Mouse (Mus musculus) midbrain, postnatal 0 days (tissue): ENCODE measurements around the gene Jag2. TPM values are rescaled to one million over a fixed set of nuclear protein-coding genes. Genes with fewer than 3 reads are reported as not detected.

Source experiments
- ATAC-seq: fragments of 200-750 bp; cut with Nextera tagmentation; 2 replicates; pipeline ENCODE4 v1.8.0; 2017; ENCODE audit warnings: moderate number of reproducible peaks, mild to moderate bottlenecking, moderate TSS enrichment, moderate library complexity; ENCODE audit not compliant: low FRiP score
- DNase-seq: peaks from one replicate; pipeline ENCODE4 v3.0.0-alpha.2; 2015; ENCODE audit warnings: low spot score
- H3K27ac ChIP-seq: fragments of 300-500 bp; sonication (generic); 2 replicates; pipeline ENCODE4 v1.5.1; 2014; ENCODE audit warnings: low read depth, mild to moderate bottlenecking, low read length, mixed read lengths
- H3K27me3 ChIP-seq: fragments of 300-500 bp; sonication (generic); 2 replicates; pipeline ENCODE4 v1.6.1; 2014; ENCODE audit warnings: low read length, control low read depth, mixed read lengths; ENCODE audit not compliant: insufficient read depth
- H3K36me3 ChIP-seq: fragments of 300-500 bp; sonication (generic); 2 replicates; pipeline ENCODE4 v1.6.1; 2014; ENCODE audit warnings: low read length, control low read depth, mixed read lengths; ENCODE audit not compliant: insufficient read depth
- H3K4me1 ChIP-seq: fragments of 300-500 bp; sonication (generic); 2 replicates; pipeline ENCODE4 v1.6.1; 2014; ENCODE audit warnings: mild to moderate bottlenecking, control low read depth, antibody characterized with exemption, low read length, mixed read lengths; ENCODE audit not compliant: insufficient read depth
- H3K4me2 ChIP-seq: fragments of 300-500 bp; sonication (generic); 2 replicates; pipeline ENCODE4 v1.6.1; 2014; ENCODE audit warnings: low read depth, mild to moderate bottlenecking, low read length, mixed read lengths; ENCODE audit not compliant: poor library complexity, severe bottlenecking
- H3K4me3 ChIP-seq: fragments of 300-500 bp; sonication (generic); 2 replicates; pipeline ENCODE4 v1.5.1; 2014; ENCODE audit warnings: low read depth, mild to moderate bottlenecking, low read length, moderate library complexity
- H3K9ac ChIP-seq: fragments of 300-500 bp; sonication (generic); replicated peaks from 2 replicates; pipeline ENCODE4 v1.6.1; 2014; ENCODE audit warnings: mild to moderate bottlenecking, low read length, moderate library complexity, mixed read lengths; ENCODE audit not compliant: poor library complexity, severe bottlenecking
- H3K9me3 ChIP-seq: fragments of 300-500 bp; sonication (generic); 2 replicates; pipeline ENCODE4 v1.6.1; 2016; ENCODE audit warnings: low read length, control low read depth
- CTCF ChIP-seq: IDR thresholded peaks from 2 replicates; pipeline ENCODE4 v1.5.1; 2016; ENCODE audit warnings: antibody characterized with exemption, mild to moderate bottlenecking
- WGBS: fragments of 180-500 bp; shearing (Covaris S2); extraction: QIAGEN DNeasy Blood & Tissue Kit; methylation state at CpG from one replicate; pipeline ENCODE4 v1.1.7; 2014; 5-methylcytosine and 5-hydroxymethylcytosine counted together
- polyA plus RNA-seq: library from polyadenylated mRNA; unstranded; fragments of >200 nt; fragmentation: Nextera tagmentation; extraction: Ambion mirVana; gene quantifications from 2 replicates; pipeline ENCODE4 v1.2.1, GENCODE M21; 2015
- total RNA-seq: library from RNA; depleted of rRNA; stranded (reverse); fragments of >200 nt; gene quantifications from 2 replicates; pipeline ENCODE4 v1.2.3, GENCODE M21; 2014

The Jag2 gene
- total and polyA plus RNA-seq, 2 experiments from 2014 or later: 12.1 to 94.6 TPM

DNA sequence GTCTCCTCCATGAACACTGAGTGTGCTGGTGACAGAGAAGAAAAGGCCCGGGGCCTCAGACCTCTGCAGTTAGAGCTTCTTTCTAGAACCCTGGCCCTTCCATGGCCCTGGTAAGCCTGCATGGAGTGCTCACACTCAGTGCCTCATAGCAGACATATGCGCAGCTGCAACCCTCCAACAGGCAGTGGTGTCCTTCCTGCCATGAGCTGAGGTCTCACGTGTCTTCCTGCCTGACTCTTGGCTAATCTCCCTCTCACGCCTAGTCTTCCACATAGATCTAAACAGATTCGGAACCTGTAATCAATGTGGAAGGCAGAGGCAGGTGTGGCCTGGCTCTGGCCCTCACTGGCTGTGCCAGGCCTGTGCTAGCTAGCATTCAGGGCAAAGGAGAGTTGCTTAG lies 49.8 kb downstream of the Jag2 start:
- H3K9ac ChIP-seq: no peak overlapping the region
- TF ChIP-seq CTCF: no peak
- DNase-seq (no peak), ATAC-seq (no peak)
- no peak overlapping the region for H3K4me3 ChIP-seq
- H3K9me3 ChIP-seq: no peaks in the 10 kb centered on the region
- H3K36me3 ChIP-seq: no peaks in the 10 kb centered on the region
- 87% methylated on average over 5 of the region's 5 CpGs for WGBS
- H3K4me1 ChIP-seq: peaks cover 3% of the 10 kb centered on the region; the same call in 1 of the 2 replicates
- H3K4me2 ChIP-seq: no peak overlapping the region
- H3K27ac ChIP-seq: no peak overlapping the region
- peaks cover 46% of the 10 kb centered on the region for H3K27me3 ChIP-seq

- DNase-seq: no peak
- H3K4me3 ChIP-seq: peak overlapping the region; percentile 32
- H3K9ac ChIP-seq: no peak overlapping the region; the same call in 1 of the 2 replicates
- peaks cover 3% of the 10 kb centered on the region; the same call in 1 of the 2 replicates for H3K4me1 ChIP-seq
- ATAC-seq: no peak
- no peak for TF ChIP-seq CTCF
- WGBS: 1% methylated on average over 34 of the region's 37 CpGs
- H3K27ac ChIP-seq: no peak overlapping the region
- H3K4me2 ChIP-seq: peak overlapping the region; percentile 55
- H3K9me3 ChIP-seq: no peaks in the 10 kb centered on the region
- no peaks in the 10 kb centered on the region for H3K36me3 ChIP-seq
- H3K27me3 ChIP-seq: peaks cover 54% of the 10 kb centered on the region
These were observed 52.0 kb downstream of the Jag2 start for GRCm38 (mm10) chr12:112877607-112878020.

- peaks cover 54% of the 10 kb centered on the region for H3K27me3 ChIP-seq
- peaks cover 3% of the 10 kb centered on the region; the same call in 1 of the 2 replicates for H3K4me1 ChIP-seq
- 5% methylated on average over 17 of the region's 17 CpGs for WGBS
- H3K9ac ChIP-seq: no peak overlapping the region; the same call in 1 of the 2 replicates
- ATAC-seq (no peak), DNase-seq (no peak)
- H3K4me3 ChIP-seq: peak overlapping the region; percentile 32
- H3K9me3 ChIP-seq: no peaks in the 10 kb centered on the region
- H3K4me2 ChIP-seq: peak overlapping the region; percentile 55
- TF ChIP-seq CTCF: no peak
- H3K27ac ChIP-seq: no peak overlapping the region
- H3K36me3 ChIP-seq: no peaks in the 10 kb centered on the region
These were observed 52.5 kb downstream of the Jag2 start for GRCm38 (mm10) chr12:112877073-112877576.

DNA sequence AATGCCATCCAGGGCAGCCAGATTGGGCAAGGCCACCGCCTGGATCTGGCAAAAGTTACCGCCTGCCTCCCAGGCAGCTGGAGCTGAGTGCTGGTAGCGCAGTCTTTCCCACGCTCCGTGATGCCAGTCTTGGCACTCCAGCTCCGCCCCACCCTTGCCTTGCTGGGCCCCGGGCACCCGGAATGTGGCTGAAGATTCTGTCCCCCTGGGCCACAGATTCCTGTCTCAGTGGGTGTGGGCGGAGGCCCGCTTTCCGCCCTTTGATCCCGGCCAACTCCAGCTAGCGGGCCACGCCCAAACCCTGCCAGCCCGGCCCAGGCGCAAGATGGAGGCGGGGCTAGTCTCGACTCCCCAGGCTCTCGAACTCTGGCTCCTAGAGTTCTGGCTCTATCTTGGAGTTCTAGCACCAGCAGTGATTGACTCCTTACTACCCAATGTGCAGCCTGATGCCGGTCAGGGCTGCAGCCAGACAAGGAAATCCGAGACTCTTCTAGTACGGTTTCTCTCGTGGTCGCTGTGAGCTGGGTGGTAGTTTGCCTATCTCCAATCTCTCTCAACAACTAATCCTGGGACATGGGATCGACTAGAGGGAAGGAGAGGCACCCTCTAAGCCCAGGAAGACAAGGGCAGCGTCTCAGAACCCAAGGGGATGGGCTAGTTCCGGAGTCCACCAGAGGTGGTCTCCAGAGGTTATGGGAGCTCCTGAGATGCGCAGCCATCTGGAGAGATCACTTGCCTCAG lies 53.1 kb downstream of the Jag2 start:
- no peak for ATAC-seq
- Histone ChIP-seq H3K9ac (no peak overlapping the region), H3K36me3 (no peaks in the 10 kb centered on the region), H3K27me3 (peaks cover 54% of the 10 kb centered on the region), H3K9me3 (no peaks in the 10 kb centered on the region), H3K27ac (no peak overlapping the region), H3K4me2 (peak overlapping the region; percentile 24; the same call in 1 of the 2 replicates), H3K4me3 (peak overlapping the region; percentile 12; the same call in 1 of the 2 replicates), H3K4me1 (peaks cover 3% of the 10 kb centered on the region; the same call in 1 of the 2 replicates)
- TF ChIP-seq CTCF: no peak
- no peak for DNase-seq
- 7% methylated on average over 28 of the region's 28 CpGs for WGBS

- H3K4me1 ChIP-seq: peaks cover 3% of the 10 kb centered on the region; the same call in 1 of the 2 replicates
- no peaks in the 10 kb centered on the region for H3K36me3 ChIP-seq
- no peak overlapping the region for H3K9ac ChIP-seq
- peaks cover 54% of the 10 kb centered on the region for H3K27me3 ChIP-seq
- H3K4me2 ChIP-seq: no peak overlapping the region
- TF ChIP-seq CTCF: peak; percentile 87
- no peak overlapping the region for H3K4me3 ChIP-seq
- peak; percentile 47 for ATAC-seq
- H3K9me3 ChIP-seq: no peaks in the 10 kb centered on the region
- 27% methylated on average over 16 of the region's 16 CpGs for WGBS
- H3K27ac ChIP-seq: no peak overlapping the region
- DNase-seq: peak; percentile 93
These were observed 54.2 kb downstream of the Jag2 start for GRCm38 (mm10) chr12:112875225-112876013.
